Mouse (Mus musculus) lung, adult 18-20 months (tissue): ENCODE measurements at regions not wholly inside any gene's neighbourhood (a gene's known extent, or its start where the extent isn't known, plus 50 kb on each side); places are given as distances from the start of the nearest gene placed in this dataset.

Experiments used
- DNase-seq, 2 experiments: peaks; one replicate each; pipeline ENCODE4 v3.0.0; 2022; ENCODE audit warnings: mixed read lengths in 2 of 2

GRCm38 (mm10) chr6:139010501-139010900 is 352.2 kb upstream of the Igbp1b start:
- DNase-seq = no peak
